Mouse (Mus musculus): ENCODE measurements around the gene Psmf1.

The Psmf1 gene

DNA sequence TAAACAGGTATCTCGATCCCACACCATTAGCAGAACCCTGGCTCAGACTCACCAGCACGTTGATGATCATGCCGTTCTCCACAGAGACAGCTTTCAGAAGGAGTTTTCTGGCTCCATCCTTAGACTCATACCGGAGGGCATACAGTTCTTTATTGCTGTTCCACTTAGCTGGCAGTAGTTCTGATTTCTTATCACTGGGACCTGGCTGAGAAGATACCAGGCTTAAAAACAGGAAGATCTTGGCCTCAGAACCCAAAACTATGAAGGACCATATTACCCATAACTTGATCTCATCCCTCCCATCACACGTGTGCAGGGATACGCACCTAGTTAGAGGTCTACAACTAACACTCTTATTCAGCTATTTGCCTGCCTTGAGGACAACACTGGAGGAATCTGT lies 8.6 kb downstream of the Psmf1 start:
- no peak for DNase-seq (ENCODE audit: extremely low read depth, low read depth)

- no peak for DNase-seq (ENCODE audit: extremely low read depth, low read depth)
Observed at GRCm38 (mm10) chr2:151733151-151733865, 10.7 kb downstream of the Psmf1 start.

DNA sequence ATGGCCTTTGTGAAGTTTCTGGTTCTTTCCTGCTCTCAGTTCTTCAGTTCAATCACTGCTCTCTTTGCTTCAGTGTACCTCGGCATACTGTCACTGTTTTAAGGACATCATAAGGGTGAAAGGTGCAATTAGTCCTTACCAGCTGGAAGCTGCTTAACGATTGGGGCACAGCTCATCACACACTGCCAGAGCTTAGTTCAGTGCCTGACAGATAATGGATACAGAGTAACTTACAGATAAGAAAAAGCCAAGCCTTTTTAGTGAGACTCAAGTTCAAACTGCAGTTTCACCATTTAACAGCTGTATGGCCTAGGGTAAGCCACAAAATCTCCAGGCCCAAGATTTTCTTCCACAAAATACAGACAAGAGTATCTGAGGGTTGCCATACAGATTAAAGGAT lies 19.9 kb downstream of the Psmf1 start:
- DNase-seq (ENCODE audit: extremely low read depth, low read depth): no peak

- DNase-seq (ENCODE audit: extremely low read depth, low read depth): no peak
Observed at GRCm38 (mm10) chr2:151716318-151717055, 27.5 kb downstream of the Psmf1 start.

GRCm38 (mm10) chr2:151715526-151715925 lies 28.5 kb downstream of the Psmf1 start:
- DNase-seq (ENCODE audit: extremely low read depth, low read depth): no peak

DNA sequence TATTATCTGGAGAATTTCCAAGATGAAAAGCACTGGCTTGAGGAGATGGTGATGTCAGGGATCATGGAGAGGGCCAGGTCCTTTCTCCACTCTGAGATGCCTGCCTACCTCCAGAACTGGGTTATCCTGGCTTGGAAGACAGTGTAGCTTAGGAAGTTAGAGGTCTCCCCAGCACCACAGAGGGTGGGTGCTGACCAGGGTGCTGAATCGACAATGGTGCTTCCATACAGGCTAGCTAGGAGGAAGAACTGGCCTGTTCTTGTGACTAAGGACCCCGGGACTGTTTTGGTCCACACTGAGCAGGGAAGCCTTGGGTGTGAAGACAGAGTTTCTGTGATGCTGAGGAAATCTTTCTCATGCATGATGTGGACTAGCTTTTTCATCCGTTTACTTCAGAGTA lies 31.3 kb downstream of the Psmf1 start:
- peak; percentile 10 for DNase-seq (ENCODE audit: extremely low read depth, low read depth)

GRCm38 (mm10) chr2:151702851-151703190 lies 41.2 kb downstream of the Psmf1 start:
- no peak for DNase-seq (ENCODE audit: extremely low read depth, low read depth)

- no peak for DNase-seq (ENCODE audit: extremely low read depth, low read depth)
Observed at GRCm38 (mm10) chr2:151702146-151702850, 41.7 kb downstream of the Psmf1 start.

GRCm38 (mm10) chr2:151701231-151702145 lies 42.5 kb downstream of the Psmf1 start, which contains the start of gene Tmem74b:
Gene Tmem74b, plus strand, starts transcription at chr2:151702008.
- DNase-seq (ENCODE audit: extremely low read depth, low read depth): no peak

DNA sequence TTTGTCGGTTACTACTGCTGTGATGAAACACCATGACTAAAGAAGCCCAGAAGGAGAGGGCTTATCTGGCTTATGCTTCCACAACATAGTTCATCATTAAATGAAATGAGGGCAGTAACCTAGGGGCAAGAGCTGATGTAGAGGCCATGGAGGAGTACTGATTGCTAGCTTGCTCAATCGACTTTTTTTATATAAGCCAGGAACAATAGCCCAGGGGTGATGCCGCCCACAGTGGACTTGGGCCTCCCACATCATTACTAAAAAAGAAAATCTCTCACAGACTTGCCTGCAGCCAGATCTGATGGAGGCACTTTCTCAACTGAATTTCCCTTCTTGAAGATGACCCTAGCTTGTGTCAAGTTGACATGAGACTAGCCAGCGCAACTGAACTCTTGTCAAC lies 61.0 kb downstream of the Psmf1 start:
- DNase-seq (ENCODE audit: extremely low read depth, low read depth): no peak

DNA sequence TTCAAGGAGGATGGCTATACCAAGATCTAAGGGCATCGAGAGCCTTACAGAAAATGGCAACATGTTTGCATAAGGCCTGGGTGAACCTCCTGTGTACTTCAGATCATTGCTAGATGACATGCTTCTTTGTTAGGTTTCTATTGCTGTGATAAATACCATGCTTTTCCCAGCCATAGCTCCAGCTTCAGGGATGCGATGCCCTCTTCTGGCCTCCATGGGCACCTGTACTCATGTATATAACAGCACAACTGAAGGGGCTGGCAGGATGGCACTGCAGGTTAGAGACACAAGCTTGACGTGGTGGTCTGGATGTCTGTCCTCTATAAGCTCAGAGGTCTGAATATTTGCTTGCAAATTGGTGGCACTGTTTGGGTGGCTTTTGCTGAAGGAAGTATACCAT lies 61.6 kb downstream of the Psmf1 start:
- peak; percentile 9 for DNase-seq (ENCODE audit: extremely low read depth, low read depth)

- no peak for DNase-seq (ENCODE audit: extremely low read depth, low read depth)
Observed at GRCm38 (mm10) chr2:151676234-151676633, 67.8 kb downstream of the Psmf1 start.

DNA sequence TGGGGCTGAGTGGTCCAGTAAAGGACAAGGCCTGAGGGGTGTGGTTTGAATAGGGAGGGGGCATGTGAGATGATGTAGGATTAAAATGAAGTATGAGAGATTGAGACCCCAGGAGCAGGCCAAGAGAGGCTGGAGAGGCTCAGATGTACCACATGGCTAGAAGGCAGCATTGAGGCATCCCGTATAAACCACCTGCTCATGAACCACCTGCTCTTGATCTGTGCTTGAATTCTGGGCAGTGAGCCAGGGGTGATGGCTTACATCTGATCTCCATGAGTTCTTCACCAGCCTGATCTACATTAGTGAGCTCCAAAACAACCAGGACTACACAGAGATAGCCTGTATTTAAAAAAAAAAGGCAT lies 73.0 kb downstream of the Psmf1 start:
- no peak for DNase-seq (ENCODE audit: extremely low read depth, low read depth)

GRCm38 (mm10) chr2:151670026-151670967 lies 73.7 kb downstream of the Psmf1 start:
- no peak for DNase-seq (ENCODE audit: extremely low read depth, low read depth)

GRCm38 (mm10) chr2:151668433-151668832 lies 75.6 kb downstream of the Psmf1 start, which contains the start of gene Rad21l:
Gene Rad21l, minus strand, starts transcription at chr2:151668533.
- DNase-seq (ENCODE audit: extremely low read depth, low read depth): no peak
